9 mouse cellular contexts compared by ENCODE assay signal in genomic region chr13:82092186-82092585, GRCm38 (mm10).
A peak's percentile ranks its signal among the peaks of the same experiment; 100 is the strongest.
DNase-seq lines count a peak whose midpoint lies in the region; ATAC-seq and TF ChIP-seq lines count a peak whose summit lies in the region.
"Had no signal": no experiment of that assay in that cellular context is flagged by ENCODE, and none has a peak within 500 bp of the region (broad histone marks: within the 10 kb centered on the region; RNA-seq: fewer than 3 reads in every experiment).

No protein-coding gene starts in this region.

- no peak for TF ChIP-seq POLR2A in liver, adult 2 months (IDR thresholded peaks at IDR 0.05; ENCODE audit: extremely low read depth, insufficient read depth, low read length)

- H3K36me3 ChIP-seq in forebrain, embryonic 11.5 days (ENCODE audit: control insufficient read depth, insufficient read depth, low read length): no peaks in the 10 kb centered on the region
- H3K36me3 ChIP-seq in forebrain, embryonic 13.5 days (ENCODE audit: poor library complexity, severe bottlenecking): no peaks in the 10 kb centered on the region
- no peaks in the 10 kb centered on the region for H3K36me3 ChIP-seq in liver, adult 2 months (ENCODE audit: control insufficient read depth, insufficient read depth, low read length)
- no peaks in the 10 kb centered on the region for H3K36me3 ChIP-seq in liver, embryonic 11.5 days (ENCODE audit: control insufficient read depth, insufficient read depth, low read length)
- no peaks in the 10 kb centered on the region for H3K36me3 ChIP-seq in kidney, postnatal 0 days (ENCODE audit: insufficient read depth, low read length)
- H3K36me3 ChIP-seq in stomach, postnatal 0 days (ENCODE audit: control insufficient read depth, insufficient read depth, low read length): no peaks in the 10 kb centered on the region

- peak; percentile 22 for ATAC-seq in forebrain, embryonic 11.5 days (replicated peaks; ENCODE audit: low FRiP score)
- no peak; the same call in 1 of the 2 replicates for ATAC-seq in forebrain, embryonic 13.5 days
- ATAC-seq in liver, embryonic 11.5 days (replicated peaks; ENCODE audit: low FRiP score): no peak; the same call in 1 of the 2 replicates
- ATAC-seq in kidney, postnatal 0 days (replicated peaks; ENCODE audit: low FRiP score, low read depth): no peak
- 0 out of 2 replicates have a peak, but pooled peaks have one; percentile 24 for ATAC-seq in stomach, postnatal 0 days (ENCODE audit: low FRiP score, low TSS enrichment)
- ATAC-seq: Patski had no signal

- no peaks in the 10 kb centered on the region for H3K79me2 ChIP-seq in liver, adult 2 months (ENCODE audit: control insufficient read depth, insufficient read depth, low read length)

- no peaks in the 10 kb centered on the region for H3K9me3 ChIP-seq in forebrain, embryonic 11.5 days (ENCODE audit: control insufficient read depth, low read length)
- no peaks in the 10 kb centered on the region for H3K9me3 ChIP-seq in forebrain, embryonic 13.5 days (replicated peaks)
- no peaks in the 10 kb centered on the region for H3K9me3 ChIP-seq in liver, embryonic 11.5 days (ENCODE audit: control insufficient read depth, low read length)
- no peaks in the 10 kb centered on the region for H3K9me3 ChIP-seq in kidney, postnatal 0 days (replicated peaks; ENCODE audit: low read length)
- no peaks in the 10 kb centered on the region for H3K9me3 ChIP-seq in stomach, postnatal 0 days (ENCODE audit: control insufficient read depth, low read length)

- H3K4me2 ChIP-seq in forebrain, embryonic 11.5 days (ENCODE audit: low read depth, low read length, severe bottlenecking): no peak overlapping the region
- no peak overlapping the region for H3K4me2 ChIP-seq in forebrain, embryonic 13.5 days
- no peak overlapping the region for H3K4me2 ChIP-seq in liver, embryonic 11.5 days
- H3K4me2 ChIP-seq in kidney, postnatal 0 days (ENCODE audit: low read length): no peak overlapping the region
- H3K4me2 ChIP-seq in stomach, postnatal 0 days (replicated peaks; ENCODE audit: low read depth): no peak overlapping the region

- H3K4me1 ChIP-seq in forebrain, embryonic 11.5 days (replicated peaks; ENCODE audit: control insufficient read depth, insufficient read depth, low read length): no peaks in the 10 kb centered on the region
- no peaks in the 10 kb centered on the region for H3K4me1 ChIP-seq in forebrain, embryonic 13.5 days
- H3K4me1 ChIP-seq in liver, adult 2 months (ENCODE audit: control insufficient read depth, insufficient read depth, low read length): no peaks in the 10 kb centered on the region
- no peaks in the 10 kb centered on the region for H3K4me1 ChIP-seq in liver, embryonic 11.5 days (replicated peaks; ENCODE audit: control insufficient read depth, insufficient read depth, low read length)
- H3K4me1 ChIP-seq in kidney, postnatal 0 days (replicated peaks; ENCODE audit: insufficient read depth, low read length): no peaks in the 10 kb centered on the region
- no peaks in the 10 kb centered on the region for H3K4me1 ChIP-seq in stomach, postnatal 0 days (replicated peaks; ENCODE audit: control insufficient read depth, insufficient read depth)

- H3K9ac ChIP-seq in forebrain, embryonic 11.5 days (ENCODE audit: low read length): no peak overlapping the region
- no peak overlapping the region for H3K9ac ChIP-seq in forebrain, embryonic 13.5 days
- H3K9ac ChIP-seq in liver, adult 2 months (ENCODE audit: low read depth, low read length): no peak overlapping the region
- H3K9ac ChIP-seq in liver, embryonic 11.5 days (ENCODE audit: low read depth, low read length): no peak overlapping the region
- no peak overlapping the region for H3K9ac ChIP-seq in kidney, postnatal 0 days (ENCODE audit: low read depth, low read length)
- no peak overlapping the region for H3K9ac ChIP-seq in stomach, postnatal 0 days (ENCODE audit: low read length)

- H3K27ac ChIP-seq in forebrain, embryonic 11.5 days (ENCODE audit: low read depth, low read length): no peak overlapping the region
- H3K27ac ChIP-seq in forebrain, embryonic 13.5 days: no peak overlapping the region
- no peak overlapping the region for H3K27ac ChIP-seq in liver, adult 2 months (replicated peaks; ENCODE audit: insufficient read depth, low read depth, low read length)
- H3K27ac ChIP-seq in liver, embryonic 11.5 days (ENCODE audit: low read depth, low read length): no peak overlapping the region
- H3K27ac ChIP-seq in kidney, postnatal 0 days: no peak overlapping the region
- no peak overlapping the region for H3K27ac ChIP-seq in stomach, postnatal 0 days (replicated peaks)

- H3K4me3 ChIP-seq in forebrain, embryonic 11.5 days (ENCODE audit: low read depth, low read length): no peak overlapping the region
- no peak overlapping the region for H3K4me3 ChIP-seq in forebrain, embryonic 13.5 days
- no peak overlapping the region for H3K4me3 ChIP-seq in liver, adult 2 months (ENCODE audit: insufficient read depth, low read depth, low read length)
- H3K4me3 ChIP-seq in liver, embryonic 11.5 days (ENCODE audit: low read depth, low read length): no peak overlapping the region
- H3K4me3 ChIP-seq in kidney, postnatal 0 days (replicated peaks; ENCODE audit: low read depth, low read length): no peak overlapping the region
- H3K4me3 ChIP-seq in stomach, postnatal 0 days (ENCODE audit: low read depth, low read length): no peak overlapping the region

- DNase-seq in forebrain, embryonic 11.5 days (ENCODE audit: low spot score): no peak
- DNase-seq in liver, adult 2 months (ENCODE audit: extremely low read depth, low read depth, low spot score): peak; percentile 9
- DNase-seq in liver, embryonic 11.5 days (ENCODE audit: low spot score): no peak
- peak; percentile 59 for DNase-seq in adrenal gland, postnatal 10 days
- DNase-seq in kidney, postnatal 0 days (ENCODE audit: low spot score): no peak
- DNase-seq in stomach, postnatal 0 days (ENCODE audit: low spot score): no peak
- DNase-seq in frontal cortex, postnatal 14 days (ENCODE audit: low spot score in 2 of 2): no peak

- no peak for TF ChIP-seq EP300 in stomach, postnatal 0 days (optimal IDR thresholded peaks at IDR 0.05)

- WGBS in forebrain, embryonic 11.5 days: 79% methylated on average over 5 of the region's 5 CpGs
- WGBS in forebrain, embryonic 13.5 days: 86% methylated on average over 5 of the region's 5 CpGs
- 77% methylated on average over 5 of the region's 5 CpGs for WGBS in liver, adult 2 months
- WGBS in liver, embryonic 11.5 days: 76% methylated on average over 5 of the region's 5 CpGs
- 83% methylated on average over 5 of the region's 5 CpGs for WGBS in kidney, postnatal 0 days
- 86% methylated on average over 5 of the region's 5 CpGs for WGBS in stomach, postnatal 0 days

- peak; percentile 34; the same call in 1 of the 2 replicates for TF ChIP-seq CTCF in liver, adult 2 months (IDR thresholded peaks at IDR 0.05; ENCODE audit: low read depth, low read length)
- TF ChIP-seq CTCF in kidney, postnatal 0 days (IDR thresholded peaks at IDR 0.05; ENCODE audit: low read depth): peak; percentile 47; the same call in 1 of the 2 replicates
- peak; percentile 54 for TF ChIP-seq CTCF in stomach, postnatal 0 days (IDR thresholded peaks at IDR 0.05; ENCODE audit: low read depth)

- no peaks in the 10 kb centered on the region for H3K27me3 ChIP-seq in forebrain, embryonic 11.5 days (ENCODE audit: control insufficient read depth, insufficient read depth, low read length)
- no peaks in the 10 kb centered on the region for H3K27me3 ChIP-seq in forebrain, embryonic 13.5 days
- H3K27me3 ChIP-seq in liver, adult 2 months (ENCODE audit: control insufficient read depth, insufficient read depth, low read length): no peaks in the 10 kb centered on the region
- no peaks in the 10 kb centered on the region for H3K27me3 ChIP-seq in liver, embryonic 11.5 days (replicated peaks; ENCODE audit: control insufficient read depth, insufficient read depth, low read length)
- no peaks in the 10 kb centered on the region for H3K27me3 ChIP-seq in kidney, postnatal 0 days (ENCODE audit: insufficient read depth, low read length)
- H3K27me3 ChIP-seq in stomach, postnatal 0 days (ENCODE audit: control insufficient read depth, insufficient read depth, low read length): no peaks in the 10 kb centered on the region
- H3K27me3 ChIP-seq: Patski had no signal

Comparison
In these comparisons a context has a peak if more than half of its experiments do, and no peak if none do; other contexts are left out.
1. ATAC-seq: peak in forebrain, embryonic 11.5 days (single experiment) and stomach, postnatal 0 days (single experiment); none in forebrain, embryonic 13.5 days (single experiment), liver, embryonic 11.5 days (single experiment) and kidney, postnatal 0 days (single experiment).
2. DNase-seq: peak in liver, adult 2 months (single experiment) and adrenal gland, postnatal 10 days (single experiment); none in forebrain, embryonic 11.5 days (single experiment), liver, embryonic 11.5 days (single experiment), kidney, postnatal 0 days (single experiment), stomach, postnatal 0 days (single experiment) and frontal cortex, postnatal 14 days (0 of 2).
3. Peak in every context shown above with its lines, with median percentiles within 50 percentile points of each other: CTCF ChIP-seq.